Mouse (Mus musculus) lung, adult 2 months (tissue): ENCODE results near the gene Sox18.

Experiments
- CTCF ChIP-seq: fragments of 200-500 bp; IDR thresholded peaks from 2 replicates; pipeline ENCODE4 v1.5.1; 2011; ENCODE audit warnings: mild to moderate bottlenecking, low read length, control low read depth; ENCODE audit not compliant: insufficient read depth
- POLR2A ChIP-seq: fragments of 200-500 bp; IDR thresholded peaks from 2 replicates; pipeline ENCODE4 v1.6.1; 2011; ENCODE audit warnings: low read depth, mild to moderate bottlenecking, control low read depth, low read length, borderline replicate concordance; ENCODE audit errors: extremely low read depth

DNA sequence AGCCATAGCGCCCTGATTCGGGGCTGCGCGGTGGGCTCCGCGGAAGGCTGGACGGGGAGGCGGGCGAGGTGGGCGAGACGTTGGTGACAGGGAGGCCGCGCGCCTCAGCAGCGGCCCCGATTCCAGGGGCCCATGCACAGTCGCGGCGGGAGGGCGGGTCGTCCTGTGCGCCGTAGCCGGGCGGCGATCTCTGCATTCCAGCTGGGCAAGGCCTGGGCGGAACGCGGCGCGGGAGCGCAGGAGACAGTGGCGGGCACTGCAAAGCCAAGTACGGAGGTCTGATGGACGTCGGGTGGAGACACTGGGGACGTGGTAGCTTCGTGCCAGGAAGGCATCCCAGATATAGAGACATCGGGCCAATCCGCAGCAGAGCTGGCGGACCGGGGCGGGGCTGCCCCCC is at the start of gene Sox18:
- TF ChIP-seq CTCF, result no peak
- TF ChIP-seq POLR2A, result peak; percentile 99
